ENCODE assay signal across 8 mouse cellular contexts in the genomic region with DNA sequence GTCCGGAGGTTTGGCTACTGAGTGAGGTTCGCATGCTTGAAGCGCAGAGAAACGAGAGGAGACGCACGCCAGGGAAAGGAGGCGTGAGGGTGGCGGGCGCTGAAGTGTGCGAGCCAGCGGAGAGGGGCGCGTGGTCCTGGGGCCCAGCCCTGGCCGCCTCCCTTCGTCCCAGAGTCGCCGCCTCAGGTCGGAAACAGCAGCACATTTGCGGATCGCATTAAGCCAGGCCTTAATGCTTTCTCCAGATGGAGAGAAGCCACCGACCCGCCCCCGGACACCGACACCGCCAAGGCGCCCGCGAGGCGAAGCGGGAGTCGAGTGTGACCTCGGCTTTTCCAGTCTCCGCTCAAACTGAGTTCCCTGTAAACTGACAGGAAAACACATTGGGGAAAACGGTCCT. TPM values are rescaled to one million over a fixed set of nuclear protein-coding genes. Genes with fewer than 3 reads are reported as not detected.
DNase-seq lines count a peak whose midpoint lies in the region; ATAC-seq and TF ChIP-seq lines count a peak whose summit lies in the region.

No protein-coding gene starts in this region.

- peak overlapping the region; percentile 4 for H3K4me3 ChIP-seq in lung, adult 2 months (replicated peaks; ENCODE audit: extremely low read depth, low read depth, low read length)
- peak overlapping the region; percentile 46 for H3K4me3 ChIP-seq in embryonic facial prominence, embryonic 11.5 days (ENCODE audit: low read depth, low read length)
- H3K4me3 ChIP-seq in neural tube, embryonic 14.5 days (ENCODE audit: low read depth, low read length): peak overlapping the region; percentile 45

- whole genome bisulfite sequencing in lung, adult 2 months: 1% methylated on average over 34 of the region's 34 CpGs
- under 1% methylated on average over 34 of the region's 34 CpGs for WGBS in embryonic facial prominence, embryonic 11.5 days
- WGBS in neural tube, embryonic 14.5 days: under 1% methylated on average over 34 of the region's 34 CpGs

- no peak for TF ChIP-seq CTCF in lung, adult 2 months (IDR thresholded peaks at IDR 0.05; ENCODE audit: insufficient read depth, low read length)

- H3K4me1 ChIP-seq in lung, adult 2 months (ENCODE audit: control insufficient read depth, insufficient read depth, low read length): no peaks in the 10 kb centered on the region
- H3K4me1 ChIP-seq in embryonic facial prominence, embryonic 11.5 days (ENCODE audit: control insufficient read depth, insufficient read depth, low read length): peaks cover 3% of the 10 kb centered on the region; the same call in 1 of the 2 replicates
- H3K4me1 ChIP-seq in neural tube, embryonic 14.5 days (ENCODE audit: control insufficient read depth, insufficient read depth, low read length): peaks cover 12% of the 10 kb centered on the region; the same call in 1 of the 2 replicates

- H3K36me3 ChIP-seq in embryonic facial prominence, embryonic 11.5 days (replicated peaks; ENCODE audit: control insufficient read depth, insufficient read depth, low read depth, low read length): no peaks in the 10 kb centered on the region
- no peaks in the 10 kb centered on the region for H3K36me3 ChIP-seq in neural tube, embryonic 14.5 days (ENCODE audit: control insufficient read depth, insufficient read depth, low read length)

- H3K9ac ChIP-seq in embryonic facial prominence, embryonic 11.5 days (replicated peaks; ENCODE audit: low read length): peak overlapping the region; percentile 48
- H3K9ac ChIP-seq in neural tube, embryonic 14.5 days (replicated peaks; ENCODE audit: low read depth, low read length): peak overlapping the region; percentile 37; the same call in 1 of the 2 replicates

- no peak overlapping the region for H3K27ac ChIP-seq in embryonic facial prominence, embryonic 11.5 days (replicated peaks; ENCODE audit: low read depth, low read length)
- no peak overlapping the region for H3K27ac ChIP-seq in neural tube, embryonic 14.5 days (ENCODE audit: low read depth, low read length)

- ATAC-seq in embryonic facial prominence, embryonic 11.5 days (replicated peaks; ENCODE audit: insufficient number of reproducible peaks, low FRiP score, low TSS enrichment, low read depth): peak; percentile 58; the same call in 1 of the 2 replicates
- peak; percentile 73 for ATAC-seq in neural tube, embryonic 14.5 days (ENCODE audit: low read depth)

- H3K27me3 ChIP-seq in embryonic facial prominence, embryonic 11.5 days (ENCODE audit: control insufficient read depth, insufficient read depth, low read length): peaks cover 33% of the 10 kb centered on the region
- H3K27me3 ChIP-seq in neural tube, embryonic 14.5 days (ENCODE audit: control insufficient read depth, insufficient read depth, low read length): peaks cover 33% of the 10 kb centered on the region

- no peak for DNase-seq in lung, adult 2 months
- DNase-seq in lung, postnatal 25 days (ENCODE audit: low spot score): no peak
- peak; percentile 48 for DNase-seq in embryonic facial prominence, embryonic 11.5 days (ENCODE audit: low spot score)
- peak; percentile 79 to 81 for DNase-seq in heart, adult 9 months (ENCODE audit: low spot score in 2 of 2)
- peak; percentile 55 to 65 for DNase-seq in kidney, postnatal 4 days
- no peak for DNase-seq in B cell, adult 2 months
- DNase-seq in thymus, postnatal 25 days: no peak

- H3K4me2 ChIP-seq in embryonic facial prominence, embryonic 11.5 days (ENCODE audit: low read depth, low read length): peak overlapping the region; percentile 93
- peak overlapping the region; percentile 83 for H3K4me2 ChIP-seq in neural tube, embryonic 14.5 days (ENCODE audit: low read depth, low read length)

- no peaks in the 10 kb centered on the region for H3K9me3 ChIP-seq in embryonic facial prominence, embryonic 11.5 days (replicated peaks; ENCODE audit: control insufficient read depth, low read length)
- no peaks in the 10 kb centered on the region for H3K9me3 ChIP-seq in neural tube, embryonic 14.5 days (ENCODE audit: control insufficient read depth, low read length)

- no peak for TF ChIP-seq POLR2A in lung, adult 2 months (IDR thresholded peaks at IDR 0.05; ENCODE audit: borderline replicate concordance, extremely low read depth, low read depth, low read length)

RNA-seq across cellular contexts. Expression of gene Adamtsl3, which starts 0.6 kb away (rescaled TPM):
- 6.1 and 8.0 TPM in 2 replicates for polyA plus RNA-seq in lung, adult 2 months (2012; rRNA removed)
- 0.31 and 0.63 TPM in 2 replicates for polyA plus RNA-seq in embryonic facial prominence, embryonic 11.5 days (2014; fragmentation: Nextera tagmentation; extraction: Ambion mirVana)
- 0.75 and 1.4 TPM in 2 replicates for polyA plus RNA-seq in neural tube, embryonic 14.5 days (2014; fragmentation: Nextera tagmentation; extraction: Ambion mirVana)

Comparison
In these comparisons a context has a peak if more than half of its experiments do, and no peak if none do; other contexts are left out.
1. DNase-seq: peak in embryonic facial prominence, embryonic 11.5 days (single experiment), heart, adult 9 months (2 of 2) and kidney, postnatal 4 days (2 of 2); none in lung, adult 2 months (single experiment), lung, postnatal 25 days (single experiment), B cell, adult 2 months (0 of 2) and thymus, postnatal 25 days (single experiment).
2. Peak in every context shown above with its lines, with median percentiles within 50 percentile points of each other: H3K4me3 ChIP-seq.